Mouse (Mus musculus) mouse trophoblast stem cell (cell line): Measurements from ENCODE around the gene Rnf44.

Source experiments
- in situ Hi-C, 2 experiments: fragments of 300-500 bp; cut with MseI, MboI; formaldehyde crosslinking; loops; 2 replicates in 1 of 2; 3 replicates in 1 of 2; pipeline ENCODE4 v1.15.1; 2025

The Rnf44 gene

DNA sequence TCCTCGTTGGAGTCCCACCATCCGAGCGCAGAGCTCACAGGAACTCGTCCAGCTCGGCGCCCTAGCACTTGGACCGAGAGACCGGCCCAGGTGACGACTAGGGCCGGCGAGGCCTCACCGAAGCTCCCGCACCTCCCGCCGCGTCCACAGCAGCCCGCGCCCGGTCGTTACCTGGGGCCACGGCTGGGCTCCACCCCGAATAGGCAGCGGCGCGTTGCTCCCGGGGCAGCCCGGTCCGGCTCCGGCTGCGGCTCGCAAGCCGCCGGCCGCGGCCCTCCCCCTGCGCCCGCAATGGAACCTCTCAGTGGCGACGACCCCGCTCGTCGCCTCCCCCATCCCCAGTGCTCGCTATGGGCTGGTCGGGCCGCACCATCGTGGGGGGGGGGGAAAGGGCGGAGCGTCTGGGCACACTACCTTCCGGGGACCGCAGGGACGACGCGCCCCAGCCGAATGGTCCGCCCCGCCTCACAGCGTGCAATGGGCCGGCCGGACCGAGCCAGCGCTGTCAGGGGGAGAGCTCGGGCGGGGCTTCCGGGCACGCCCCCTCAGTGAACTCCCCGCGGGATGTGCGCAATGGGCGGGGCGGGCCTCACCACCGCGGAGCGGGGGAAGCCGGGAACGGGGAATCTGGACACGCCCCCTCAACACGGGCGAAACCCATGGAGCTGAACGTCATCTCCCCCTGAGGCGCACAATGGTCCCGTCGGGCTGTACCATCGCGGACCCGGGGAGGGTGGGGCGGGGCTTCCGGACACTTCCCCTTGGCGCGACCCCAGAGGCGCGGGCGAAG lies at the start of gene Rnf44:
TSS of gene Rnf44 (minus strand) at position 350 of the 790 bp plus-strand sequence.
- in situ Hi-C loops: no loop called here

DNA sequence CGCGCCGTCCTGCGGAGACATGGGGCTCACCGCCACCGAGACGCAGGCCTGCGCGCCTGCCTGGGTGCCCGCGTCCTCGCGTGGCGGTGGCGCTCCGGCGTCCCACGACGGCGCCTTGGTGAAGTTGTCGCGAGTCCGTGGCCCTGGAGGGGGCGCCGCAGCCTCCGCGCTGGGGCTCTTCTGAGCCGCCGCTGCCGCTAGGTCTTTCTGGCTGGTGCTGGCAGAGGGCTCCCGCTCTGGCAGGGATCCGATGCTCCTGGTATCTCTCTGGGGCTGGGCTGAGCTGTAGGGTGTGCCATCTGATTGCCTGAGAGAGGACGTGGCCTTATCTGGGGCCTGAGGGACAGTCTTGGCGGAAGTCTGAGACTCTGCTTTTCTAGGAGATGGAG lies 44.5 kb upstream of the Rnf44 start:
- in situ Hi-C loops: no loop called here

DNA sequence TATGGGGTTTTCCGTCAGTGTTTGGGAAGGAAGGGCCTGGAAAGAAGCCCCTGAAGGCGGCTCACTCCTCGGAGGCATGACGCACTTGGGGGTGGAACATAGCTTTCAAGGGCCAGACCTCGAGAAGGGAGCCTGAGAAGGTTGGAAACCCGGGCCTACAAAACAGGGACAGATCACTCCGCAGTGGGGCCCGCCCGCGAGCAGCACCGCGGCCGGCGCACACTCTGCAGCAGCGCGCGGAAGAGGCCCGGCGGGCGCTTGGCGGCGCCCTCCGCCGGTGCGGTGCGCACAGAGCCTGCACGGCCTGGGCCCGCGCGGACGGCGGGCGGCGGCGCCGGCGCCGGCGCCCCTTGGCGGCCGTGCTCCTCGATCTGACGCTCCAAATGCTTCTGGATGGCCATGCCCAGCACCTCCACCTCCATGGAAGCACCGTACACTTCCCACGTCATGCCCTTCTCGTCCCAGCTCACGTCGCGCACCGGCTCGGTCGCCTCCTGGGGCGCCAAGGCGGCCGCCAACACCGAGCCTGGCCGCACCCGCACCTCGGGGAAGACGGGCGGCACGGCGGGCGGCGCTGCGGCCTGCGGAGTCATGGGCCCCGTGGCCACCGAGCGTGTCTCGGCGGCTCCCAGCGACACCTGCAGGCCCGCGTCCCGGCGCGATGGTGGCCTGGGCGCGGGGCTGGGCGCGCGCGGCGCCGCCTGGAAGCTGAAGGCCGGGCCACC lies 43.9 kb upstream of the Rnf44 start:
- in situ Hi-C loops: no loop called here

DNA sequence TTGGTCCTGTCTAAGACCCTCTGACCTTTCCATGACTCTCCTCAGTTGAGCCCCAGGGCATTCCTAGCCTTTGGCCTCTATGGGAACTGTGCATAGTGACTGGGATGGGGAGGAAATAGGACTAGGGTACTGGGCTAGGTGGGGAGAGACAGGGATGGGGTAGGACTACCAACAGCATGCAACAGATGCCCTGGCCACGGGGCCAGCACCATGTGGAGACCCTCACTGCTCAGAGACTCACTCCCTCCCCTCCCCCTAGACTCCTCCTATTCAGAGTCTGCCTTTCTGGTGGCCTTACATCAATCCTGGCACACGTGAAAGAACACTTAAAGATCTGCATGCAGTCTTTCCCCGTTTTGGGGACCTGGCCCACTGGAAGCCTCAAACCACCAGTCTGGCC lies 43.2 kb upstream of the Rnf44 start:
- in situ Hi-C loops: no loop called here

DNA sequence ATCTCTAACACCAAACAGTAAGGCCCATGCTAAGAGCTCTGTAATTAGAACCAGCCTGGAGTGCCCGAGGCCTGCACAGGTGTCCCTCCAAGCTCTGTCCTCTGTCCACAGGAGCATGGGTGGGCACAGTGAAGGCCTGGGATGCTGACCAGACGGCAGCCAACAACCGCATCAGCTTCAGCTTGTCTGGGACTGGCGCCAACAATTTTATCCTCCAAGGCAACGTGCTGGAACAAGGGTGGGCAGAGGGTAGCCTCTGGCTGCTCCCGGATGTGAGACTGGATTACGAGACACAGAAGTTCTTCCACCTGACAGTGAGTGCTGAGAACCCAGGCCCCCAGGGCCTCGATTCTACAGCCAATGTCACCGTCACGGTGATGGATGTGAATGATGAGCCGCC lies 32.4 kb upstream of the Rnf44 start:
- in situ Hi-C loops: no loop called here

DNA sequence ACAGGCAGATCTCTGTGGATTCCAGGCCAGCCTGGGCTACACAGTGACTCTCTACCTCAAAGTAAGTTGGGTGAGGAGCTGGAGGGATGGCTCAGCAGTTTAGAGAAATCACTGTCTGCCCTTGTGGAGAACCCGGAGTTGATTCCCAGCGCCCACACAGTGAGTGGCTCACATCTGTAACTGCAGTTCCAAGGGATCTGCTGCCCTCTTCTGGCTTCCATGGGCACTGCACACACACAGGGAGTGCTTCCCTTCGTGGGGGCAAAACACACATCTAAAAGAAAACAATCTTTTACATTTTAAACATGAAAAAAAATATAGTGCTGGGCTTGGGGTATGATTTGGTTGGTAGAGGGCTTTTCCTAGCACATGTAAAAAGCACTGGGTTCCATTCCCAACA lies 29.4 kb upstream of the Rnf44 start:
- in situ Hi-C loops: no loop called here

- in situ Hi-C loops: loop anchor here in 1 of 2 experiments (5.0 kb wide), 1 partner anchor 50 kb away; the partner anchor contains the start of gene Sncb
Measured at GRCm38 (mm10) chr13:54716916-54717315, 23.2 kb upstream of the Rnf44 start.

- in situ Hi-C loops: loop anchor here in 1 of 2 experiments (5.0 kb wide), 1 partner anchor 52 kb away; the partner anchor contains the start of gene Sncb
Measured at GRCm38 (mm10) chr13:54714996-54715395, 21.3 kb upstream of the Rnf44 start.

DNA sequence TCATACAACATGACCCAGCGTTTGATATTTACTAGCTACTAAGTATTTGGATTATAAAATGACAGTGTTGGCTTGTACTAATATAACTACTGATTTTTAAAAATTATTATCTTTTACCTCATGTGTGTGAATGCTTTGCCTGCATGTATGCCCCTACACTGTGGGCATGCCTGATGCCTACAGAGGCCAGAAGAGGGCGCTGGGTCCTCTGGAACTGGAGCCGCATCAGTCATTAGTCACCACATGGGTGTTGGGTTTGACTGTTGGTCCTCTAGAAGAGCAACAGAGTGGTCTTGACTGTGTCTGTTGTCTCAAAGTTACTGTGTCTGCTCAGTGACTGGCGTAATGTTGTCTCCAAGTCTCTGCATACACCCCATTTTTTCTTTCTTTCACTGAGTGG lies 20.7 kb upstream of the Rnf44 start:
- in situ Hi-C loops: no loop called here

- in situ Hi-C loops: no loop called here
Measured at GRCm38 (mm10) chr13:54710866-54711265, 17.2 kb upstream of the Rnf44 start.

DNA sequence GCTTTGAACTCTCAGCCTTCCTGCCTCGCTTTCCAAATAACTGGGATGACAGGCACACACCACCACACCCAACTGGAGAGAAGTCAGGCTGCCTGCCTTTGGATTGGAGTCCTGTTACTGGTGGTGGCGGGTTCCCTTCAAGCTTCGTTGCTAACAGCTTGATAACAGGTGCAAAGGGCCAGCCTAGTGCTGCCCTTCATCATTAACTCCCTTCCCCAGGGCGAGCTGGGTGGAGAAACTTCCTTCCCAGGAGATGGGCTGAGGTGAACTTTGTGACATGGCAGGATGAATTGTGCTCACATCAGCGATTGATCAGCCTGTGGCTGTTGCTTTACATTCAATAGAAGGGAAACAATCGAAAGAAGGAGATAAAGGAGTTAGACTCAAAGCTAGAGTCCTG lies 11.2 kb upstream of the Rnf44 start:
- in situ Hi-C loops: no loop called here

DNA sequence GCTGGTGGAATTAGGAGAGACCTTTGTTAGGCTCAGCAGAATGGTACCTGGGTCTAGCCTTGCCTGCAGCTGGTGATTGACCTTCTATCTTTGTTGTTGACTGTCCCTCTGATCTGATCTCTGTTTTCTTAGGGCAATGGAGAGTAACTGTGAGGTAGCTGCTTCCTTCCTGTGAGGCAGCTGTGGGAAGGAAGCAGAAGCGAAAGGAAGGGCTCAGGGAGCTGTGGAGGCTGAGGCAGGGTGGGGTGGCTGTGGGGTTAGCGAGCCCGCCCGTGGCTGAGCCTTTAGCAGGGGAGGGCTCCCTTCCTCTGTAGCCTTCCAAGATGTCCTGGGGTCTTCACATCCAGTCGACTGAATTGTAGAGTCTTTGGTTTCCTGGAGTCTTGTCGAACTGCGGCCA lies 8.8 kb upstream of the Rnf44 start:
- in situ Hi-C loops: no loop called here

- in situ Hi-C loops: no loop called here
Measured at GRCm38 (mm10) chr13:54701243-54701642, 7.5 kb upstream of the Rnf44 start, which contains the start of gene Cdhr2. Gene Cdhr2 (plus strand): TSS chr13:54701461.

DNA sequence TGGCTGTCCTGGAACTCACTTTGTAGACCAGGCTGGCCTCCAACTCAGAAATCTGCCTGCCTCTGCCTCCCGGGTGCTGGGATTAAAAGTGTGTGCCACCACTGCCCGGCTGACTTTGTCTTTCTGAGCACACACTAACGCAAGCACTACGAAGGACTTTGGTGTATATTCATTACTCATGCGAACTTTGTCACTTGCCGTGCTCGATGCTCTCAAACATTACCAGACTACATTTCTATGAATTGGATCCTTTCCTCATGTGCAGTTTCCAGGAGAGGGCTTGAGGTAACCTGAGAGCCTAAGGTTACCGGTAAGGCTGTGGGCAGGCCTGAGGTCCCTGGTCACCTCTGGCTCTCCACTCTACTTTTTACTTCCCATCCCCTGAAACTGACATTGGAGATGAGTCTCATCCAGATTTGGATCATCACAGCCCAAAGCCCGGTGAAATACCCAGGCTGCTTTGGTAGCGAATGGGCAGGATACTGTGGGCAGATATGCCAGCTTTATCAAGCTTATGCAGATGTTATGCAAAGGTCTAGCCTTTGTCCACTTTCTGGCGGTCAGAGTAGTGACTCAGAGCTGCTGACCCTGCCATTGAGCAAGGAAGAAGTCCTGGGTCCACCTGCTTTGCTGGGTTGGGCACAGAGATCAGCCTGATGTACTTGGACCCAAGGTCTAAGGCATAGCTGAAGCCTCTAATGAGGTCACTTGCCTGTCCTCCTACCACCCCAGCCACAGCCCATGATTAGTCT lies 1.9 kb upstream of the Rnf44 start:
- in situ Hi-C loops: no loop called here

DNA sequence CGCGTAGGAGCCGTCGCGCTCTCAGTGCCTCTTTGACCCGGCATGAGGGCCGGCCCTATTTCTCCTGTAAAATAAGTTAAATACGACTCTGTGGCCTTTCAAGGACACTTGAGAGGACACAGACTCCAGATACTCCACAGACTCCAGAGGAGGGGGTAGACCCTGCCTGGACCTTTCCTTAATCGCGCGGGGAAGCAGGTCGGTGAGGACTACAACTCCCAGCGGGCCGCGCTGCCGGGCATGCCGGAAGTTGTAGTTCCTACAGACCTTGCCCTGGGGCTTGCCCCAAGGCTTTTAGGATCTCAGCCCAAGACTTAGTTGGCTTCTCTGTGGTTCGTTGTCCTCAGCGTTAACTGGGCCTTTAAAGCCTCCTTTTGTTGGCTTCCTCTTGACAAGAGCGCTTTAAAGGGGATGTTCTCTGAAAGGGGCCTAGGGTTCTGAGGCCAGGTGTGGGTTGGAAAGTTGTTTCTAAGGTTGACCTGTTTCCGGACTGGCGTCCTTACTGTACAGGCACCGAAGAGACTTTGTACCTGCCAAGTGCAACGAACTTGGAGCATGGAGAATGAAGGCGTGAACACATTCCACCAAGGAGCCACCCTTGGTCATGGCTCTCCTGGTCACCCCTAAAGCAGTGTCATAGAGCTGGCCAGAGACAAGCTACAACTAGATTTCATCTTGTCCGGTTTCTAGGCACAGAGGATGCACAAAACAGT lies 797 bp upstream of the Rnf44 start:
- in situ Hi-C loops: no loop called here

DNA sequence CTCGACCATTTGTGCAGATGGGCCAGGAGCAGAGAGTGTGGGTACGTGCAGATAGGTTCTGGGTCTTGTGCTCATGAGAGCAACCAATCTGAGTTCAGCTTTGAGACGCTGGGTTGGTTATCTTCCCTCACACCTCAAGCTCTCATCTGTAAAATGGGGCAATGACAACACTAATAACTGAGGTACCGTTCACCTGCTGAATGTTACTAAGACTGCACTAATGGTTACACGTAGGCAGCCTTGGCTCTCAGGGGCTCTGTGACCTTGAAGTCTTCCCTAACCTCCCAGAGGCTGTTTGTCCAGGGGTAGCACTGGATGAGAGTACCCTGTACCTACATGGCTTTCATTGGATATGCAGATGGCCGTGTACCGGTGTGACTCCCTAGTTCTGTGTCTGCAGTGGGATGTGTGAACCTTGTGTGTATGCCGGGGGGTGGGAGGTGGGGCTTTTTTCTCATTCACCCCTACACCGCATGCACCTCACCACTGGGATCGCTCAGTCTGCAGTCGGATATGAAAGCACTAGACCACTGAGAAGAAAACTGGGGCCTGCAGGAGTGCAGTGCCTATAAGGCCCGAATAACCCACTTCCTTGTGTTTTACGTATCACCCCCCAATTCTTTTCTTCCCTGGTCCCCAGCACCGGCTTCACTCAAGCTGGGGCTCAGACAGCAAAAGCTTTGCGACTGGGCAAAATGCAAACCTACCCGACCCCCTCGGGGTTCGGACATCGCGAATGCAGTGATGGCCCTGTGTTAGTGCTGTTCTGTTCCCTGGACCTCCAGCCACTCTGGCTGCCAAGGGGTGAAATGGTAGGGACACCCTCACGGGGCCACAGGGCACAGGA lies 773 bp downstream of the Rnf44 start:
- in situ Hi-C loops: no loop called here

- in situ Hi-C loops: no loop called here
Measured at GRCm38 (mm10) chr13:54691737-54692136, 2.0 kb downstream of the Rnf44 start.

DNA sequence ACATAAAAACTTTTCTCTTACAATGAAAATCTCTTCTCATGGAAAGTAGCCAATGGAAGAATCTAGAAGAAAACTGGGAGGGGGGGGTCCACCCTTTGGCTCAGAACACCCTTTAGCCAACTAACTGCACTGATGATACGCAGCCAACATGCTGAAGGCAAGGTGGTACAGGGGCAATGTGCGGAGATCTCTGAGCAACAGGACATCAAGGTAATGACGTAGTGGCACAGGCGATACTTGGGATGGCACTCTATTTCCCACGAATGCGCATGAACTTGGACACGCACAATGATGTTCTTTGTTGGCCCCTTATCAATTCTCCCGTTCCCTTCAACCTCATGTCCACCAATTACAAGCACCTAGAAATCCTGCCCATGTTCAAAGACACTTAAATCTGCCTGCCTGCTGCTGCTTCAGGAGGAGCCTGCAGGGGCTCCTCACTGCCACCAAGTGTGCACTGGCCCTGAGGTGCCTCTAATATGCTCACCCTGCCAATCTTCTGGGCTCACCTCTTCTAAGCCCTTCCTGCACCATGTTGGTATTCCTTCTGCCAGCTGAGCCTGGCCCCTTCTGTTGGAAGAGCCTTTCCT lies 3.5 kb downstream of the Rnf44 start:
- in situ Hi-C loops: no loop called here

DNA sequence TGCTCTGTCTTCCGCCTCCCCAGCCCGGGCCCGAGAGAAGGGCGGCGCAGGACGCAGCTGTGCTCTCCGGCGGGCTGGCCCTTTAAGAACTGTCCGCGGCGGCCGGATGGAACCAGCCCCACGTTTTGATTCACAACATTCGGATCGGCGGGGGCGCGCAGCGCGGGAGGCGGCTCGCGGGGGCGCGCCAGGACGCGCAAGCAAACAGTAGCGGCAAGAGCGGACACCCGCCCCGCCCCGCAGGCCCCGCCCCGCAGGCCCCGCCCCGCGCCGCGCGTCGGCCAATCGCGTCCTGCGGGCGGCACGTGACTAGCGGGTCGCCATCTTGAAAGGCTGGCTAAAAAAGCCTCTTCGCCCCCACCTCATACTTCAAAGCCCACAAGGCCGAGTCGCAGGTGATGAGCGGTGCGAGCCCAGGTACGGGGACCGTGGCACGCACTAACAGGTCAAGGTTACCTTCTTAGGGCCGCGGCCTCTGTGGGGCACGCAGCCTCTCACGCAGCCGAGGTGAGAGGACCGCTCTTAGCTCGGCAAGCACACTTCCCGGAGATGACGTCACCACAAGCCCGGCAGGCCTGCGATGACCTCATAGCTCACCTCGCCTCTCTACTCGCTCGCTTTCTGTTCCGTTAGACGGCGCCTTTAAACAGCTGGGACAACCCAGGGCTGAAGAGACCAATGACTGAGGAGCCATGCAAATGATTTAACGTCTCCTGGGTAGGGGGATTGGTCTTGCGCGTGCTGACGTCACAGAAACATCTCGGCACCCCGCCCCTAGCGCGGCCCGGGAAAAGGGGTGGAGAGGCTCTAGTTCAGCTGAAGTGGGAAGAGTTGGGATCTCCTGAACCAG lies 5.9 kb downstream of the Rnf44 start:
- in situ Hi-C loops: no loop called here
